Mouse (Mus musculus): ENCODE data around the gene Plcb4. TPM values are rescaled to one million over a fixed set of nuclear protein-coding genes. Genes with fewer than 3 reads are reported as not detected.
A peak's percentile ranks its signal among the peaks of the same experiment; 100 is the strongest.

Gene Plcb4
- polyA plus RNA-seq, 1 experiment from 2014 or later, result 14.4 TPM

DNA sequence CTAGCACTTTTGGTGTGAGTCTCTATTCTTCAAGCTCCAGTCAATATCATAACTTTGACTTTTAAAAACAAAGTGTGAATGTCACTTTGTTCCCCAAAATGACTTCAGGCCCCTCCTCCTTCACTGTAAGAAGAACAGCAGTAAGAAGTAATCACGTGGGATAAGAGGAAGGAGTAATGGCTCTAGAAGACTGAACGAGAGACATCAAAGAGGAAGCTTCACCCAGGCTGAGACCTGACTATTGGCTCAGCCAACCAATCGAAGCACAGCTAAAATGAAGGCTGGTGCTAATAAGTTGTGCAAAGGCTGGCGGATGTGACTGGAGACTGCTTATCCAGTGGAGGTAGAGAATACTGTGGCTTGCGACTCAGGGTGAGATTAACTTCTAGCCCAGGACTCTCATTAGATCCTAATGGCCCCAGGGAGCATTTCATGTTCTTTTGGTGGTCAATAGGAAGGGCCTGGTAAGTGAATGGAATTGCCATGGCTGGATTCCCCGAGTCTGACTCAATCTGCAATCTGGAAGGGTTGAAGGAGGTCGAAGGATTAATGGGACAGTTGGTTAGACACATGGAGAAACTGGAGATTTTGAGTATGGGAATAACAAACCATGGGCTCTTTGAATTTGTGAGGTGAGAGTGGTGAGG is 225.8 kb downstream of the Plcb4 start:
- WGBS, result 81% methylated on average over 7 of the region's 7 CpGs

DNA sequence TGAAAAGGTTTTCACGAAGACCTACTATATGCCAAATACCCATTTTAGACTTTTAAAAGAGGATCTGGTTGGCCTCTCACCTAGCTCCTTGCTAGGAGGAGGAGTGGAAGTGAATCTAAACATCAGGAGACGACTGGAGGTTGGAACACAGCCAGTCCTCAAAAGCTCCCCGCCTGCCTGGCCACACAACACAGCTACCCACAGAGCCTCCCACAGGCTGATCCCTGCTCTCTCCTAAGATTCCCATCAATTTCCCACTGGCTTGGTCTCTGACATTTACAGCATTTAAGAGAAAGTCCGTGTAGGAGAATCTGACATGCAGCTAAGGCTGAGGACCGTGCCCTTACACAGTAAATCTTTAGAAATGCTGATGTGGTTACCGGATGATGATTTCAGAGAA is 226.8 kb downstream of the Plcb4 start:
- Histone ChIP-seq H3K27ac (replicated peaks) (no peak overlapping the region), H3K27me3 (ENCODE audit: control insufficient read depth, insufficient read depth, low read length) (no peaks in the 10 kb centered on the region), H3K36me3 (ENCODE audit: control insufficient read depth, insufficient read depth, low read length) (no peaks in the 10 kb centered on the region), H3K9ac (ENCODE audit: low read length) (no peak overlapping the region), H3K4me3 (ENCODE audit: low read depth, low read length) (no peak overlapping the region), H3K4me2 (replicated peaks; ENCODE audit: low read depth) (no peak overlapping the region), H3K4me1 (replicated peaks; ENCODE audit: control insufficient read depth, insufficient read depth) (no peaks in the 10 kb centered on the region), H3K9me3 (ENCODE audit: control insufficient read depth, low read length) (no peaks in the 10 kb centered on the region)
- no peak for ATAC-seq (ENCODE audit: low FRiP score, low TSS enrichment)
- DNase-seq (ENCODE audit: low spot score), result peak; percentile 17
- TF ChIP-seq EP300 (optimal IDR thresholded peaks at IDR 0.05), result no peak
- TF ChIP-seq CTCF (IDR thresholded peaks at IDR 0.05; ENCODE audit: low read depth), result no peak
- whole genome bisulfite sequencing, result 41% methylated on average over 6 of the region's 6 CpGs

More for the DNA sequence above, 225.8 kb downstream of the Plcb4 start:
- ATAC-seq (ENCODE audit: low FRiP score, low TSS enrichment) (no peak), DNase-seq (ENCODE audit: low spot score) (no peak)
- TF ChIP-seq CTCF (IDR thresholded peaks at IDR 0.05; ENCODE audit: low read depth) (no peak), EP300 (optimal IDR thresholded peaks at IDR 0.05) (no peak)
- no peaks in the 10 kb centered on the region for H3K4me1 ChIP-seq (replicated peaks; ENCODE audit: control insufficient read depth, insufficient read depth)
- no peaks in the 10 kb centered on the region for H3K27me3 ChIP-seq (ENCODE audit: control insufficient read depth, insufficient read depth, low read length)
- no peak overlapping the region for H3K9ac ChIP-seq (ENCODE audit: low read length)
- no peak overlapping the region for H3K4me3 ChIP-seq (ENCODE audit: low read depth, low read length)
- no peak overlapping the region for H3K4me2 ChIP-seq (replicated peaks; ENCODE audit: low read depth)
- no peaks in the 10 kb centered on the region for H3K9me3 ChIP-seq (ENCODE audit: control insufficient read depth, low read length)
- no peaks in the 10 kb centered on the region for H3K36me3 ChIP-seq (ENCODE audit: control insufficient read depth, insufficient read depth, low read length)
- no peak overlapping the region for H3K27ac ChIP-seq (replicated peaks)

GRCm38 (mm10) chr2:135886081-135886679 is 227.4 kb downstream of the Plcb4 start:
- Histone ChIP-seq H3K4me3 (ENCODE audit: low read depth, low read length) (no peak overlapping the region), H3K4me1 (replicated peaks; ENCODE audit: control insufficient read depth, insufficient read depth) (no peaks in the 10 kb centered on the region), H3K36me3 (ENCODE audit: control insufficient read depth, insufficient read depth, low read length) (no peaks in the 10 kb centered on the region), H3K4me2 (replicated peaks; ENCODE audit: low read depth) (no peak overlapping the region), H3K27ac (replicated peaks) (no peak overlapping the region), H3K9ac (ENCODE audit: low read length) (no peak overlapping the region), H3K9me3 (ENCODE audit: control insufficient read depth, low read length) (no peaks in the 10 kb centered on the region), H3K27me3 (ENCODE audit: control insufficient read depth, insufficient read depth, low read length) (no peaks in the 10 kb centered on the region)
- 72% methylated on average over 9 of the region's 9 CpGs for WGBS
- ATAC-seq (ENCODE audit: low FRiP score, low TSS enrichment) (no peak), DNase-seq (ENCODE audit: low spot score) (no peak)
- no peak for TF ChIP-seq CTCF (IDR thresholded peaks at IDR 0.05; ENCODE audit: low read depth)
- no peak for TF ChIP-seq EP300 (optimal IDR thresholded peaks at IDR 0.05)

DNA sequence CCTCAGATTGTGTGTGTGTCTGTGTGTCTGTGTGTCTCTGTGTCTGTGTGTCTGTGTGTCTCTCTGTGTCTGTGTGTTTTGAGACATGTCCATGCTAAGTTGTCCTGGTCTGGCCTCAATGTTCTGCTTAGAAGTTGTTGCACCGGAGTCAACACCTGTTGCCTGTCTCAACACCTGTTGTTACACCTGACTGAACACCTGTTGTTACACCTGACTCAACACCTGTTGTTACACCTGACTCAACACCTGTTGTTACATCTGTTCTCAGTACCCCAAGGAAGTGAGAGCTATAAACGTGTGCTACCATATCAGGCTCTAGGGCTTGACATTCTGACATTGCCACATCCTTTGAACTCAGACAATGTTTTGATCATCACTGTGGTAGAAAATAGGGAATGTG is 229.0 kb downstream of the Plcb4 start:
- DNase-seq (ENCODE audit: low spot score) (no peak), ATAC-seq (ENCODE audit: low FRiP score, low TSS enrichment) (no peak)
- Histone ChIP-seq H3K36me3 (ENCODE audit: control insufficient read depth, insufficient read depth, low read length) (no peaks in the 10 kb centered on the region), H3K4me1 (replicated peaks; ENCODE audit: control insufficient read depth, insufficient read depth) (no peaks in the 10 kb centered on the region), H3K27me3 (ENCODE audit: control insufficient read depth, insufficient read depth, low read length) (no peaks in the 10 kb centered on the region), H3K9ac (ENCODE audit: low read length) (no peak overlapping the region), H3K4me2 (replicated peaks; ENCODE audit: low read depth) (no peak overlapping the region), H3K9me3 (ENCODE audit: control insufficient read depth, low read length) (no peaks in the 10 kb centered on the region), H3K27ac (replicated peaks) (no peak overlapping the region), H3K4me3 (ENCODE audit: low read depth, low read length) (no peak overlapping the region)
- WGBS, result 83% methylated on average over 2 of the region's 2 CpGs
- TF ChIP-seq CTCF (IDR thresholded peaks at IDR 0.05; ENCODE audit: low read depth), result no peak
- TF ChIP-seq EP300 (optimal IDR thresholded peaks at IDR 0.05), result no peak

GRCm38 (mm10) chr2:135888206-135888605 is 229.4 kb downstream of the Plcb4 start:
- ATAC-seq (ENCODE audit: low FRiP score, low TSS enrichment) (no peak), DNase-seq (ENCODE audit: low spot score) (no peak)
- H3K4me2 ChIP-seq (replicated peaks; ENCODE audit: low read depth), result no peak overlapping the region
- H3K9ac ChIP-seq (ENCODE audit: low read length), result no peak overlapping the region
- no peaks in the 10 kb centered on the region for H3K36me3 ChIP-seq (ENCODE audit: control insufficient read depth, insufficient read depth, low read length)
- H3K4me1 ChIP-seq (replicated peaks; ENCODE audit: control insufficient read depth, insufficient read depth), result no peaks in the 10 kb centered on the region
- no peak for TF ChIP-seq EP300 (optimal IDR thresholded peaks at IDR 0.05)
- H3K4me3 ChIP-seq (ENCODE audit: low read depth, low read length), result no peak overlapping the region
- no peak overlapping the region for H3K27ac ChIP-seq (replicated peaks)
- H3K27me3 ChIP-seq (ENCODE audit: control insufficient read depth, insufficient read depth, low read length), result no peaks in the 10 kb centered on the region
- no peaks in the 10 kb centered on the region for H3K9me3 ChIP-seq (ENCODE audit: control insufficient read depth, low read length)
- WGBS, result 63% methylated on average over 4 of the region's 4 CpGs

DNA sequence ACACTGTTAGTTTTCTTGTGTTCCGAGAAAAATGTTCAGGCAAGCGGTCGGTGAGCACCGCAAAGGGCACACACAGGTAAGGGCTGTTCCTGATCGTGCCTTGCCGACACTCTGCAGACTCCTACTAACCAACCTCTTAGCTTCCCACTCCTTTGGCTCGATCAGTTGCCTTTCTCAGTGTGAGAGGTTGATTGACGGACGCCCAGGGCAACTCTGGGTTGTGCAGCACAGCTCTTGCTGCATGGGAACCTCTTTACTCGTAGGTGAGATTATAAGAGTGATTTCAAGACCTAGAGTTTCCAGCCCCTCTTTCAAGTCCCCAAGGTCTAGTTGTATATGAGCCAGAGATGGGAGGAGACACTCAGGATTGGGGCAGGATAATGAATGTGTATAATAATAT is 230.0 kb downstream of the Plcb4 start:
- ATAC-seq (ENCODE audit: low FRiP score, low TSS enrichment) (no peak), DNase-seq (ENCODE audit: low spot score) (no peak)
- Histone ChIP-seq H3K27me3 (ENCODE audit: control insufficient read depth, insufficient read depth, low read length) (no peaks in the 10 kb centered on the region), H3K4me3 (ENCODE audit: low read depth, low read length) (no peak overlapping the region), H3K36me3 (ENCODE audit: control insufficient read depth, insufficient read depth, low read length) (no peaks in the 10 kb centered on the region), H3K27ac (replicated peaks) (no peak overlapping the region), H3K9me3 (ENCODE audit: control insufficient read depth, low read length) (no peaks in the 10 kb centered on the region), H3K4me1 (replicated peaks; ENCODE audit: control insufficient read depth, insufficient read depth) (no peaks in the 10 kb centered on the region), H3K4me2 (replicated peaks; ENCODE audit: low read depth) (no peak overlapping the region), H3K9ac (ENCODE audit: low read length) (no peak overlapping the region)
- WGBS, result 90% methylated on average over 10 of the region's 10 CpGs
- no peak for TF ChIP-seq EP300 (optimal IDR thresholded peaks at IDR 0.05)
- no peak for TF ChIP-seq CTCF (IDR thresholded peaks at IDR 0.05; ENCODE audit: low read depth)
